ENCODE assay signal across 23 mouse cellular contexts in the genomic region with DNA sequence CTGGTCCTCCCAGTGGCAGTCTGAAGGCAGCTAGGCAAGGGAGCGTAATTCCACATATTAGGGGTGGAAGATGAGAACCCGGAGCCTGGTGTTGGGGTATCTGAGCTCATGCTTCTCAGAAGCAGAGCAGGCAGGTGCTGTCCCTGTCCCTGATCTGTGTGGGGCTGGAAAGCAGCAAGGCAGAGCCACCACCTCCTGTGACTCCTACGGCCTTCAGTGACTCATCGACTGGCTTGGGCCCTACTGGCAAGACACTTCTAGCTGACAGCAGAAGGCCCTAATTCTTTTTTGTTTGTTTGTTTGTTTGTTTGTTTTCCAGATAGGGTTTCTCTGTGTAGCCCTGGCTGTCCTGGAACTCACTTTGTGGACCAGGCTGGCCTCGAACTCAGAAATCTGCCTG. TPM values are rescaled to one million over a fixed set of nuclear protein-coding genes. Genes with fewer than 3 reads are reported as not detected.
"Had no signal": no experiment of that assay in that cellular context is flagged by ENCODE, and none has a peak within 500 bp of the region (broad histone marks: within the 10 kb centered on the region; RNA-seq: fewer than 3 reads in every experiment).

No protein-coding gene starts in this region.

- H3K4me2 ChIP-seq: limb, embryonic 13.5 days; liver, embryonic 12.5 days; liver, embryonic 15.5 days; lung, embryonic 14.5 days; midbrain, embryonic 13.5 days; neural tube, embryonic 13.5 days had no signal

- H3K9ac ChIP-seq: limb, embryonic 13.5 days; liver, embryonic 12.5 days; liver, embryonic 15.5 days; lung, embryonic 14.5 days; midbrain, embryonic 13.5 days; neural tube, embryonic 13.5 days had no signal

- DNase-seq: kidney, adult 9 months; layer of hippocampus, adult 9-11 months; liver; lung, embryonic 14.5 days; retina, postnatal 1 day; right cerebral cortex, postnatal 25 days; thymus, postnatal 25 days had no signal

- H3K27me3 ChIP-seq: limb, embryonic 13.5 days; liver, embryonic 12.5 days; liver, embryonic 15.5 days; midbrain, embryonic 13.5 days; neural tube, embryonic 13.5 days had no signal

- H3K9me3 ChIP-seq: limb, embryonic 10.5 days; limb, embryonic 13.5 days; liver, embryonic 12.5 days; liver, embryonic 15.5 days; midbrain, embryonic 13.5 days; neural tube, embryonic 13.5 days had no signal

- H3K4me1 ChIP-seq: limb, embryonic 10.5 days; limb, embryonic 13.5 days; neural tube, embryonic 13.5 days had no signal

- ATAC-seq: liver, embryonic 12.5 days; lung, postnatal 0 days; midbrain, embryonic 13.5 days; midbrain, embryonic 16.5 days had no signal

- H3K27ac ChIP-seq: kidney, postnatal 0 days; layer of hippocampus, adult 2 months; limb, embryonic 13.5 days; liver, embryonic 12.5 days; liver, embryonic 15.5 days; macrophage; midbrain, embryonic 13.5 days; neural tube, embryonic 13.5 days had no signal

- H3K36me3 ChIP-seq: limb, embryonic 10.5 days; limb, embryonic 13.5 days; liver, embryonic 12.5 days; liver, embryonic 15.5 days; midbrain, embryonic 13.5 days; neural tube, embryonic 13.5 days had no signal

- H3K4me3 ChIP-seq: layer of hippocampus, adult 2 months; limb, embryonic 10.5 days; limb, embryonic 13.5 days; liver, embryonic 12.5 days; liver, embryonic 15.5 days; midbrain, embryonic 13.5 days; myocyte; neural tube, embryonic 13.5 days had no signal

RNA-seq across cellular contexts. Expression of a gene that starts 7.7 kb away (rescaled TPM):
- total RNA-seq: monocyte, adult 5-6 weeks; neutrophil, adult 5-6 weeks had no signal
- polyA plus RNA-seq: kidney, postnatal 0 days; liver, embryonic 12.5 days; macrophage; midbrain, embryonic 13.5 days; midbrain, embryonic 16.5 days; myocyte; neural tube, embryonic 13.5 days; spleen, adult 2 months; thymus, postnatal 0 days had no signal
